Mouse (Mus musculus) R1 (cell line): ENCODE data around the gene Aurkaip1.

Source experiments
- DNase-seq: peaks from one replicate; pipeline ENCODE4 v3.0.0-alpha.2; 2018; ENCODE audit warnings: low read depth, low spot score

Aurkaip1 gene

GRCm38 (mm10) chr4:155851368-155851767 is 20.3 kb downstream of the Aurkaip1 start:
- DNase-seq = no peak

GRCm38 (mm10) chr4:155851951-155852411 is 20.9 kb downstream of the Aurkaip1 start:
- no peak for DNase-seq

GRCm38 (mm10) chr4:155853421-155853820 is 22.3 kb downstream of the Aurkaip1 start:
- no peak for DNase-seq

- DNase-seq = no peak
Observed at GRCm38 (mm10) chr4:155854991-155855390, 23.9 kb downstream of the Aurkaip1 start.

DNA sequence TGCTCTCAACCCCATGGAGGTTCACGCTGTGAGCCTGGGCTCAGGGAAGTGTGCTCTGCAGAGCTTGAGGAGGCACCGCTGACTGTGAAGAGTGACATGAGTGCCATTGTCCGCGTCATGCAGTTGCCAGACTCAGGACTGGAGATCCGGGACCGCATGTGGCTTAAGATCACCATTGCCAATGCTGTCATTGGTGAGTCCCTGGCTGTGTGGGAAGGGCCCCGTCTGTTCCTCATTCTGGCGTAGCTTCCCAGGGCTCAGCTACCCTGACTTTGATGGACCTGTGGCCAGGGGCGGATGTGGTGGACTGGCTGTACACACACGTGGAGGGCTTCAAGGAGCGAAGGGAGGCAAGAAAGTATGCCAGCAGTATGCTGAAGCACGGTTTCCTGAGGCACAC is 25.0 kb downstream of the Aurkaip1 start:
- DNase-seq = no peak

GRCm38 (mm10) chr4:155856881-155857280 is 25.8 kb downstream of the Aurkaip1 start:
- no peak for DNase-seq

- peak; percentile 84 for DNase-seq
Observed at GRCm38 (mm10) chr4:155859318-155859717, 28.2 kb downstream of the Aurkaip1 start.

- DNase-seq = no peak
Observed at GRCm38 (mm10) chr4:155861787-155862186, 30.7 kb downstream of the Aurkaip1 start.

- no peak for DNase-seq
Observed at GRCm38 (mm10) chr4:155863001-155863400, 31.9 kb downstream of the Aurkaip1 start, which contains the start of gene Tas1r3. Tas1r3 (minus strand) TSS chr4:155863362.

DNA sequence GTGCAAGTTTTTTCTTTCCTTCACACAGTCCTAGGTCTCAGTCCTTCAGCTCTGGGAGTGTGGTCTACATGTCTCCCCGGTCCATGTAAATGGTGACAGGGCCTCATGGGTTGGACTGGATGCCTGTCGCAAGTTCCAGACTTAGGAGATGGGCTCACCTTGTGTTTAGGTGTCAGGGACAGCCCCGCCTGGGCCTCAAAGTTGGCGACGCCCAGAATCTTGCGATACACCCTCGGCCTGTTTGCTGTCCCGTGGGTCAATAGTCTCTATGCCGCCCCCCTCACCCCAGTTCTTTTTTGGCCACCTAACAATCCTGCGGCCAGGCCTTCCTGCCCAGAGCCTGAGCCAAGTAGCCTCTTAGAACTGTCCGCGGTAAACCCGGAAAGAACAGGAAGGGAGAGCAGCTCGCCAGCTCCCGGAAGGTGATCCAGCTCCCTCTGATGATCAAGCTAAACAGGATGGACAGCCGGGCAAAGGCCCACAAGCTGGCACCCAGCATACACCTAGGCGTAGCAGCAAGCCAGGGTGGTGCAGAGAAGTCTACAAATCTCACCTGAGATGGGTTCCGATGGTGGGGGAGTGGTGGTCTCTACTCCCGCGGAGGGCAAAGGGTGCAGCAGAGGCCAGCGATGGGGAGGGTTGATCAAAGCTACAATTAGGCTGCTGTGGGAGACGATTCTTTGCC is 37.7 kb downstream of the Aurkaip1 start:
- no peak for DNase-seq

DNA sequence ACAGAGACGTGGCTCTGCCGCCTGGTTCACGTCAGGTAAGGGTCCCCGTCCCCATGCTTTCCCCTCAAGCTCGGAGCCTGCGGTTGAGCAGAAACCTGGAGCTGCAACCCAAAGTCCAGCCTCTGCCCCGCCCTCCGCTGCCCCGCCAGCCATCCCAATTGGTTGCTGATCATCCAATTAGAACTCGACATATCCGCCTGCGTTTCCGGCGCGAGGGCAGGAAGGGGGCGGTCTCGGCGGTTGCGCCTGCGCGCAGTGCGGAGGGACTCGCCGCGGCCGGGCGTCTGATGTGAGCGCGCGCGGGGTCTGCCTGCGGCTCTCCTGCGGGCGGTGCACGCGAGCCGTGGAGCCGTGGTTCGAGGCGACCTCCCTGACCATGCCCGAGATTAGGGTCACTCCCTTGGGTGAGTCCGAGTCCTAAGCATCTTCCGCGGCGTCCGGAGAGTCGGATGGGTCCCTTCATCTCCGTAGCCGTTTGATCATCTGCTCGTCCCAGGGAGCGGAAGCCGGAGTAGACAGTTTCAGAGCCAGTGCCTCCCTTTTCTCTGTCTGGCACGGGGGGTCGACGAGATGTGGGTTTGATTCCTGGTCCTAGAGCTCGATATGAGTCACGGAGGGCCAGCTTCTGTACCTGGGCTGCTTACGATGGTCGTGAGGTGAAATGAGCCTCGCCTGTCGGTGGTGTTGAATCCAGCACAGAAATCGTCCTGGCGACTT is 38.4 kb downstream of the Aurkaip1 start, which contains the start of the genes Cptp and Ints11:
Cptp (minus strand) TSS at position 124 of the 717 bp plus-strand sequence.
Ints11 (plus strand) TSS at position 230 of the 717 bp plus-strand sequence.
- peak; percentile 96 for DNase-seq

- DNase-seq = no peak
Observed at GRCm38 (mm10) chr4:155871404-155871803, 40.3 kb downstream of the Aurkaip1 start.
